Mouse (Mus musculus) urinary bladder, adult 18-20 months (tissue): ENCODE measurements at regions not wholly inside any gene's neighbourhood (a gene's known extent, or its start where the extent isn't known, plus 50 kb on each side); places are given as distances from the start of the nearest gene placed in this dataset.
"Not testable (repeated sequence)": the region's sequence is repeated elsewhere in the genome, so short reads cannot be mapped to it uniquely, and the experiment has no call there.

ENCODE experiments used
- DNase-seq, 2 experiments: peaks; one replicate each; pipeline ENCODE4 v3.0.0; 2022; ENCODE audit warnings: low spot score in 2 of 2, mixed read lengths in 2 of 2

DNA sequence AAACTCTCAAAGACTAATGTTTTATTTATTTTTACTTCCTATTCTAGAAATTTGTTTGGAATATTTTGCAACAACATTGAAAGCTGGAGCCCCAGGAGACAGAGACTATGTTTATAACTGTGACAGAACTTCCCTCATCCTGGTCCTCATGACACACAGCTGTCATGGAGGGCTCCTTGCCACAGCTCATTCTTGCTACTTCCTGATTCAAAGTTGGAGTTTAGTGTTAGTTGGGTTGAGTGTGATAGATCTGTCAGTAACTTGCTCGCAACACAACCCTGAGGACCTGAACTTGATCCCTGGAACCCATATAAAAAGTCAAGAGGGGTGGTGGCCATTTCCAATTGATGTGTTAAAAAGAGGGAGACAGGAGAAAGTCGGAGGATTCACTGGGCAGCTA is 328.3 kb upstream of the Nox3 start:
- no peak for DNase-seq

DNA sequence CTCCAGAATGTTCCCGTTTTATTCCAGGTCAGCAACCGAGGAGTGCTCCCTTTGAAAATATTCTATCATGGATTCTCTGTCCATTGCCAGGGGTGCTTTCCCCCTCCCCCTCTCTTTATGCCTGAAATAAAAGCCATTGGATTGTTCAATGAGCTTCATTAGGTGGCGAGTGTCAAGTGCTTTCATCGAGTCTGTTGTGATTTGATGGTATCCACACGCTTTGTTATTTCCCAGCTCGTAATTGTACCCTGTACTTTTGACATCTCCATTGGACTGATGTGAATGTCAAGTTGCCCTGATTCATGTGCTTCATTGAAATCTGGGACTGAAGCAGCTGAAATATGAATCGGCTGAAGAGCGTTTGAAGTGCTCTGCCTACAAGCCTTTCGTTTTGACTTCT is 333.1 kb upstream of the Nox3 start:
- DNase-seq = no peak

DNA sequence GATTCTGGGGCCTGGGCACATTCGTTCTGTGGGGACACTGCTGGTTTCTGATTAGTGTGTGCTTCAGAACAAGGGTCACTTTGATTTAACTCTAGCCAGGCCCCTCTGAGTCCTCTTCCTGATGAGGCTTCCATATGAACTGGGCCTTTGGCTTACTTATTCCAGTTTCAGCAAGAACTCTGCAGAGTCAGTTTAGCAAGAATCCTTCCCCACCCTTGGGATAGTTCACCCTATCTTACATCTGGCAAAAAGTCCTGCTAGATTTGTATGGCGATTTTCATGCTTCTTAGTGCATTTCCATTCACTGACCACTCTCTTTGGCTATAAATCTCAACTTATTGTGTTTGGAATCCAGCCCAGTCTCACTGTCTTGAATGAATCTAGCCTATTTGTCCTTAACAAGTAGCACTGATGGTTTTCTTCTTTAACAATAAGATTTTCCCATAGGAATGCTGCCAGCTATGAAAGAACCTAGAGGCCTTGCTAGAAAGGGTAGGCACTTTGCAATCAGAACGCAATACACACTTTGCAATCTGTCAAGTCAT is 338.8 kb upstream of the Nox3 start:
- DNase-seq = no peak

DNA sequence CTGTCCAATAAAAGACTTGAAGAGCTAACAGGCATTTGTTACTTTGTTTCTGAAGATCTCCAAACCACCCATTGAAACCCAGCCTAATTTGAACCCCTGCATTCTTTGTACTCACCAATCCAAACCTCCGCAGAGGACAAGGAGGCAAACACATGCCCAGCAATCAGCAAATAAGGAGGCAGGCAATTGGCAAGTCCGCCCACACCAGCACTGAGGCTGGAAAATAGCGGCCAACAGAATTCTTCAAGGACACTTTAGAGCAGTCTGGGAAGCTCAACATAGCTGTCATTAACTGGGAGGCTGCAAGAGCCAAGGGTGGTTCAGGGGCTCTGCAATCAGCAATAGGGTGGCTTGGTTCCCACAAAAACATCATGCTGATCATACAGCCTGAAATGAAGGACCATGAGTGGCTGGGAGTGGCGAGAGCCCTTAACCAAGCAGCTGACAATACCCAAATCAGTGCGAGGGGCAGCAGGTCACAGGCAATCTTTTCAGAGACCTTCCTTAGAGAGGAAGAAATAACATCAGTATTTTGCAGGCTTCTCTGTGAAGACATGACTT is 344.1 kb upstream of the Nox3 start:
- DNase-seq = no peak

DNA sequence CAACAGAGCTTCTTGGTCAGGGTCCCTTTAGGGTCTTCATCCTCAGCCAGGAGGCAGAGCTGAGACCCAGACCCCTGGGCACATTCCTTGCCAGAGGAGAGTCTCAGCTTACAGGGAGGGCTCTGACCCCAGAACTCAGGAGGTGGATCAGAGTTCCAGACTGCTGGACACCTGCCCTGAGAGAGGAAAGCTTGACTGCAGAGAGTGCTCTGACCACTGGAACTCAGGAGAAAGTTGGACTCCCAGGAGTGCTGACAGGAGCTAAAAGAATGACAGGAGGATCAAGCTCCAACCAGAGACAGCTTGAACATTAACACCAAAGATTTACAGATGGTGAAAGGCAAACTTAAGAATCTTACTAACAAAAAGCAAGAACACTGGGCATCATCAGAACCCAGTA is 364.1 kb upstream of the Nox3 start:
- DNase-seq = not testable (repeated sequence)

DNA sequence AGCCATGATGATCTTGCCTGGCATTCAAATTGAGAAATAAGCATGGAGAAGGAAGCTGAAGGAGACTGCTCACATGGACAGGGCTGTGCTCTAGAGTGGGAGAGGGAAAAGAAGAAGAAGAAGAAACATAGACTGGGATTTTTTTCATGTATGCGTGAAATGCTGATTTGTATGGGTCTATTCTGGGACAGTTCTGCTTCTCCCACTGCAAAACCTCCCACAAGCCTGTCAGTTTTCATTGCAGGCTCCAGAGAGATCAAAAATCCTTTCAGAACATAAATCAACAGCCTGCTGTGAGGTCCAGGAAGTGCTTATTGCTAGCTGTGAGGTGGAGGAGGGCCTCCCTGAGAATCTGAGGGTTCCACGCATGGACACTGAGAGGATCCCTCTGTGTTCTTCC is 377.3 kb upstream of the Nox3 start:
- no peak for DNase-seq

DNA sequence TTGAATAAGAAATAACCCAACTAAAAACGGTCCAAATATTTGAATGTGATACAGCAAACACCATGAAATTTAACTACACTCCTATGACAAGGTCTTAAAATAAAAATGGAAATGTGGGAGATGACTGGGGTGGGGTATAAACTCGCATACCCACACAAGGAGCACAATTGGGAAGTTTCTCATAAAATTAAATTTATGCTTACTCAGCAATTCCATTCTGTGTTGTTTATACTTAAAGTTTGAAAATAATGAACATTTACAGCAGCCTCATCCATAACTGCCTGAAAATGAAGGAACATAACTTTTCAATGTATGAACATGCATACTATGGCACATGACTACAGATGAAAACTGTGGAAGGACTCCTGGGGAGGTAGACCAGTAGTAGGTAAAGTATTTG is 384.5 kb upstream of the Nox3 start:
- DNase-seq = no peak

DNA sequence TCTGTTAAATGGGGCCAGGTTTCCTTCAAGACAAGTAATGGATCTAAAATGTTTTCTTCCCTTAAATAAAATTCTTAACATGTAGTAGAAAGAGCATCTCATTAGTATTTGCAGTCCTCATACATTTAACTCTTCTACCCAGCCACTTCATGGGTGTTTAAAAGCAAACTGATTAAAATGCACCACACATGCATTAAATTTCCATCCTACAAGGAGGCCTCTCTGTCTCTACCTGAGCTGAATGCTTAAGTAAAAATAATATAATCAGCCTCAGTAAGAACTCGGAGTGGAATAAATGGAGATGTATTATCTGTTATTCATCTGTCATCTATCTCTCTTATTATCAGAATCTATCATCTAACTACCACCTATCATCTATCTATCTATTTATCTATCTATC is 398.6 kb upstream of the Nox3 start:
- DNase-seq = no peak

DNA sequence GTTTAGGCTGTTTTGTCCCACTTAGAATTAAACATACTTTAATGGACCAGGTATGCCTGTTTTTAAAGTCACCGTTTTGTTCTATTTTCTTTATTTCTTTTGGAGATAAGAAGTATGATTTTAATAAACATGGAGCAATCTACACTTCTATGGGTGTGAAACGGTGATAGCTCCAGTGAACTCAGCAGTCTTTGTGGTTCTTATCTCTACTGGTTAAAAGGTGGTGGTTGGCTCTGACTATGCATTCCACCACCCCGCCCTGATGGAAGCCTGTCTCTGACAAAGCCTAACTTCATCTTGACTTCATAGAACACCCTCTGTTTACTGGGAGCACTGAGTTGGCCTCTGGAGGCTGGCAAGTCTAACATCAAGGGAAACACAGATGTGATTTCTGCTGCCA is 407.3 kb upstream of the Nox3 start:
- DNase-seq = no peak

DNA sequence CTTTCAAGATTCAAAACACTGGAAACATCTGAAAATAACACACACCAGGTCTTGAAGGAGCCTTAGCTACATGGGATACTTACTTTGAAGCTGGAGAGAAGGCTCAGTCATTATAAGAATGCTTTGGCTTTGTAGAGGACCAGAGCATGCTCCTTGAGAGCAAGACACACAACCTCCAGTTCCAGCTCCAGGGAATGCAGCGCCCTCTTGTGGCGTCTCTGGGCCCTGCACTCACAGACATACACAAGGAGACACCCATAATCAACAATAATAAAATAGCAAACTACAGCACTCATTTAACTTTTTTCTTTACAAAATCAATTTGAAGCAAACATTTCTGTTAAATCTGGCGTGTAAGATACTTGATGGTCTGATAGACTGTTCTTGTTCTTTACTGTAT is 413.2 kb upstream of the Nox3 start:
- DNase-seq = no peak

DNA sequence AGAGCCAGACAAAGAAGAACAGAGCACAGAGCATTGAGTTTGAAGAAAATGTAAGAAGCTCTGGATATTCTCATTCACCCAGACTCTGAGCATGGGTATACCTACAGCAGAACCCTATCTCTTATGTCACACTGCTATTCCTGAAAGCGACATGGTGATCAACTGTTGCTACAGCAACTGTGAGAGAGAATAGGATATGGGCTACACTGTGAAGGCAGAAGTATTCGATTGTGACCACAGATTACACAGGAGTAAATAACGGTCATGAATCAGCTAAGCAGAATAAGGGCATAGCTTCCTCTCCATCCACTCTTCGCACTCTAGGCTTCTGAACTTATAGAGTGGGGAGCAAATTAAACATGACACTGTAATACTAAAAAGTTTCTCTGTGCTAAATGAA is 417.0 kb upstream of the Nox3 start:
- DNase-seq = no peak

DNA sequence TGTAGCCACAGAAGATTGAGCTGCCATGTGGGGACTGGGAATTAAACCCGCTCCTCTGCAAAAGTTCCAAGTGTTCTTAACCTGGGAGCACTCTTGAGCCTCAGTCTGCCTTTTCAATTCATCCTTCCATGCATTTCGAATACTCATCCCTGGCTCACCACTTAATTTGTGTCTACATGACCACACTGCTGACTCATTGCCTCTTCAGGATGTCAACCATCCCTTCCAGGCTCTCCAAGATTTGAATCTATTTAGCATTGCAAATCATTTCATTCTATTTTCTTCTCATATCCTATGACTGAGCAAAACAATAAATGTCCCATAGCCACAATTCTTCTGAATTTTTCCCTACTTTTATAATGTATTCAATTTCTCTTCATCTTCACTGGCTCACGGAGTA is 420.4 kb upstream of the Nox3 start:
- DNase-seq = no peak

DNA sequence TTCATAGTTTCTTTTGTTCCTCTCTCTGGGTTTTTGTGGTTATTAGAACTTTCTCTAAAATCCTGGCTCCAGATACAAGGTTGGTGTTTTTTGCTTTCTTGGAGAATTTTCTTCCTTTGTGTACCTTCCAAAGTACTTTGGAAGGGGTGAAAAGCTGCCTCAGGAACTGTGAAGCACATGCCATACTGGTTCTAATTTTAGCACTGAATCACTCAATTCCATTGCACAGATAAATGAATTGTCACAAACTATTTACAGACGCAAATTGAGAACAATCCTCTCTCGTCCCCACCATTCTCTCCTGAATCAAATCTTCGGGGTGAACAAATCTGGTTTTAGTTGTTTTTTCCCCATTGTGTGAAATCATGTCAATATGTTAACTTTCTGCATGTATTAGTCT is 437.6 kb upstream of the Nox3 start:
- DNase-seq = no peak

DNA sequence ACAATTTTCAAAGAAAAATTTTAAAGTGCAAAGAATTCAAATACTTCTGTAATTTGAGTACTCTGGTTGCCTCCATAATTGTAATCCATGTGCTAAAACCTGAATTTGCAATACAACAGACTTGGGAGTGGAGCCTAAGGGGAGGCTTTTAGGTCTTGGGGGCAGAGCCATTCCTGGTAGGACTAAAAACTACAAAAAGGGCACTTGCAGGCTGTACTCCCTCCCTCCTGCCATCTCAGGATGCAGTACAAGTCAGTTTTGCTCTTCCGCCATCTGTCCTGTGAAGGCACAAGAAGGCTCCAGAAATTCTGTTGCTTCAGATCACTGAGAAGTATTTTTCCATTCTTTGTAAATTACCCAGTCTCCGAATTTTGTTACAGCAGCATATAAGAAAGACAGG is 467.4 kb upstream of the Nox3 start:
- DNase-seq = no peak

DNA sequence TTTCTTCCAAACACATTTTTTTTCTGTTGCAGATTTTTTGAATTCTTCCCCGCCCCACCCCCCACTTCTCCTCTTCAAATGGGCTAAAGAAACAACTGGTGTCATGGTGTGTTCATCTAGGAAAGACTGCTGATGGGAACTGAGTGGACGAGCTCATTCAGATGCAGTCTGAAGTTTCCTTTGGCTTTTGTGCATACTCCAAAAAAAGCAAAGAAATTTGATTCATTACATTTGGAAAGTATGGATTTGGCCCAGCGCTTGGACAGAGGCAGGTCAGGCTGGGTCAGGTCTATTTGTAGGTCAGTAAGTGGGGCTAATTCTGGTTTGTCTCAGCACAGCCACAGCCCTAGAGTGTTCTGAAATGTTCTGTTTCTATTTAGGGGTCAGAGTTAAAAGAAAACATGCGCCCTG is 477.9 kb upstream of the Nox3 start:
- DNase-seq = no peak

DNA sequence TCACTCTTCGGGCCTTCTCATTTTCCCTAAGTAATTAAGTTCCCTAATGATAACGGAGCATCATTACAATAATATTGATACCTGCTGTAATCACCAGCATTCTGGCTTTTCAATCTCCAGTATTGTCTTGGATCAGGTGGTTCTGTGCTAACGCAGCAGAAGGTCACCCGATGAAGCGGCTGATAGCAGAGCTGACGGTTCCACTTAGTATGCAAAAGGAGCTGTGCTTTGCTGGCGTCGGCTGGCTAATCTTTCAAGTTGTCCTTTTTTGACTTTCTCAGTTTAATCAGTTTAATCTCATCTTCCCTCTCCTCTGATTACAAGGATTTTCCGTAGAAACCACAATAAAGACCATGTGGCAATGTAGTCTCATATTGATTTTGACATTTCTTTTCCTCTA is 478.9 kb upstream of the Nox3 start:
- DNase-seq = no peak

DNA sequence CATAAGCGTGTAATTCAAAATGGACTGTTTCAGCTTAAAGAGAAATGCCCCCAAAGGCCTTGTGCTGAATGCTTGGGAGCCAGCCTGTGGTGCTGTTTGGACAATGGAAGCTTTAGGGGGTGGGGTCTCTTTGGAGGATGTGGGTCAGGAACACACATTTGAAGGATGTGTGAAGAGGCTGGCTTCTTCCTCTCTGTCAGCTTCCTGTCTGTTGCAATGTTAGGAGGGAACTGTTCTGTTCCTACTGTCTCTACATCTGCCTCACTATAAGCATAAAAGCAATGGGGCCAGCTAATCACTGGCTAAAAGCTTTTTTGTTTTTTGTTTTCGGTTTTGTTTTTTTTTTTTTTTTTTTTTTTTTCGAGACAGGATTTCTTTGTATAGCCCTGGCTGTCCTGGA is 480.5 kb upstream of the Nox3 start:
- DNase-seq = no peak

DNA sequence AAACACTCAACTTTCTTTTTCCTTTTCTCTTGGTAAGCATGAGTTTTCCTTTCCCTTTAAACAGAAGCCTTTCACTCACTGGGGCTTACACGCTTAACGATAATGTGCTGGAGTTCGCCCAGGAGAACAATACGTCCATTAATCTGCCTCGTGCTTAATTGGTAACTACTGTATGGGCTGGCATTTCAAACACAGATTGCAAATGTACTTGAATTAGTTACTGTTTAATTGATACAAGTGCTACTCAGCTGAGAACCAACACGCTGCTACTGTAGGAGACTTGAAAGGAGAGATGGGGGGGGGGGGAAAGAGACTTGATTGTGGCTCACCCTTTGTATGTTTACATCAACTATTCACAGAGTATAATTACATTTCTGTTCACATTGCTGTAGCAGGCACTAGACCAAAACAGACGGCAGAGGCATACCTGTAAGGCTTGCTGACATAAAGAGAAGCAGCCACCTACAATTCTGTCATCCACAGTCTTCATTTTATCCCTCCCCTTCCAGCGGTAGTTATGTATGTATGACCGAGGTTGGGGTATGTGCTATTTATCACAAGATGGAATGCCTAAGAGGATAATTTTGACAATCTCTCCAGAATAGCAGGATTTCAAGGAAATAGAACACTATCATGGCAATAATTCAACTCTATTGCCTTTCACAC is 481.6 kb upstream of the Nox3 start:
- no peak for DNase-seq

DNA sequence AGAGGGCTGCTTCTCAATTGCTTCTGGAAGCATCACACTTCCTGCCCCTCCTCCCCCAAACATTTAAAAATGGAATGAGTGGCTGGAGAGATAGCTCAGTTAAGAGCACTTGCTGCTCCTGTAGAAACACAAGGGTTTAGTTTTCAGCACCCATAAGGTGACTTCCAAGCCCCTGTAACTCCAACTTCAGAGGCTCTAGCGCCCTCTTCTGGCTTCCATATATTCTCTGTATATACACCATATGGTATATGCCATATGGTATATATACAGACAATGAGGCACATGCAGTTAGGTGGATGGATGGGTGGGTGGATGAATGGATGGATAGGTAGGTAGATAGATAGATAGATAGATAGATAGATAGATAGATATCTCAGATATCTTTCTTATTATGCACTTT is 483.2 kb upstream of the Nox3 start:
- no peak for DNase-seq

DNA sequence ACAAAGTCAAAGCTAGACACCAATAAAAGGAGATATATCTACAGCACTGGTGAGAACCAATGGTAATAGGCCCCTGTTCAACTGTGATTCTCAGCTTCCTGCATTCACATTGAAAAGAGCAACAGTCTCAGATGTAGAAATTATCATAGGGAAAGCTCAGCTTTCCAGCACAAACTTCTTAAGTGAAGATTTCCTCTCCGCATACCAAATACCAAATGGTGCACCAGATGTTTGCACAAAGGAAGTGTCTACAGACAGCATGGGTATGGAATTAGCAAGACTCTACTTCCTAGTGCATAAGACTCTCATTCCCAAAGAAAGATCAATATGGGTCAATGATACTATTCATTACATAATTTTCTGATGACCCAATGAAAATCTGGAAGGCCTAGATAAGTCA is 486.0 kb upstream of the Nox3 start:
- no peak for DNase-seq

DNA sequence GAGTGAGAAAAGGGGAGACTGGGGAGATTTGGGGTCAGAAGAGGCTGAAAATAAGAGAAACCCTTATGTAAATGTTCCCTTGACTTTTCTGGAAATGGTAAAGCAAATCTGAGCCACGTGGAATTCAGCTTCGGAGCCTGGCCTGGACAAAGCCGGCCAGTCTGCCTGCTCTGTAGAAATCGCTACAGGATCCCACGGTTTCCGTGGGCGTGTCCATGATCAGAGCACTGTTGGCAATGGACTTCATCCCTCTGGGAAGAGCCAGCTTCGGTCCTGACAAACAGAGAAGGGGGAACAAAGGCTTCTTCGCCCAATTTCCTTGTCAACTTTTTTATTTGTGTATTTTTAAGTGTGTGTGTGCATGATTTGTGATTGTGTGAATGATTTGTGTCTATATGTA is 490.7 kb upstream of the Nox3 start:
- no peak for DNase-seq

DNA sequence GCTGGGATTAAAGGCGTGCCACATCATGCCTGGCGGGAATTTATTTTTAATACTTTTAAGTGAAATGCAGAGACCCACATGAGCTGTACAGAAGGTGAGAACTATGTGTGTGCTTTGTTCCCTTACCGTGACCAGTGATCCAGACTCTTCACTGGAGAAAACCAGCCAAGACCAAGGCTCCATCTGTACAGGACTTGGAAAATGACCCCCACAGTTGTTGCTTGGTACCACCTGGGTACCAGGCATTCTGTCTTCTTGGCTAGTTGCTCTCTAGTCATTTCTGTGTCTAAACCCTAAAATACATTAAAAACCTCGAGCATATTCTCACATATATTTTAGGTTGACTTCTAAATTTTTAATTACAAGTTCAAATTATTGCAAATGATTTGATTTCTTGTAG is 491.5 kb upstream of the Nox3 start:
- no peak for DNase-seq

DNA sequence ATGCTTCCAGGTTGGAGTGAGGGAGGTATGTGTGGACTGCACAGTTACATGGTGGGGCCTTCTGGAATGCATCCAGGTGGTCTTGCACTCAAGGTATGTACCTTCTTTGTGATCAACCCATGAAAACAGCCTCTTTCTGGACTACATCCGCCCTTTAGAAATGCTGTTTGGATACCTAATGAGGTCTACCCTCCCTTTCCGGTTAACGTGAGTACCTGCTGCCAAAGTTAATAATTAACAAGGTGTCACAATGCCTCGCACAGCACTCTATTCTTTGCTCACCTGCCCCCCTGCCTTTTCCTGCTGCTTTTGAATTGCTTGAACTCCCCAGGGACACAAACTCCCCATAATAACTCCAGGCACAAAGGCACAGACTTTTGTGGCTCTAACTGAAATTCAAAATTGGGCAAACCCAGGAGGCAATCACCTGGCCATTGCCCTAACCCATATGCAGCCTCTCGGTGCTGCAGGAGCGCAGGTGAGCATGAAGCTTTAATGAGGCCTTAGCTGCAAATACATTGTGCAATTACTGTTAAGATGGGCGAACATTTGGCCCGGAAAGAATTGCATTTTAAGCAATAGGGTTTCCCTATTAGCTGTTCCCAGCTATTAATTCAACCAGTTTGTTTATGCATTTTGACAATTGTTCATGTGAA is 500.9 kb upstream of the Nox3 start:
- no peak for DNase-seq
